Mouse (Mus musculus): ENCODE results near the gene Sytl3. TPM values are rescaled to one million over a fixed set of nuclear protein-coding genes. Genes with fewer than 3 reads are reported as not detected.

Gene Sytl3
- polyA plus RNA-seq, 1 experiment: 1.1 TPM

- no peak for DNase-seq
- H3K4me3 ChIP-seq (replicated peaks; ENCODE audit: extremely low read depth, low read depth, low read length): no peak overlapping the region
- no peak for TF ChIP-seq CTCF (IDR thresholded peaks at IDR 0.05; ENCODE audit: insufficient read depth, low read length)
- no peak for TF ChIP-seq POLR2A (IDR thresholded peaks at IDR 0.05; ENCODE audit: borderline replicate concordance, extremely low read depth, low read depth, low read length)
- H3K4me1 ChIP-seq (ENCODE audit: control insufficient read depth, insufficient read depth, low read length): peaks cover 27% of the 10 kb centered on the region
- 48% methylated on average over 11 of the region's 11 CpGs for WGBS
Measured at GRCm38 (mm10) chr17:6743787-6744239, 84.9 kb downstream of the Sytl3 start.

GRCm38 (mm10) chr17:6744366-6744765, 85.5 kb downstream of the Sytl3 start:
- 51% methylated on average over 9 of the region's 9 CpGs for WGBS
- DNase-seq: no peak
- no peak overlapping the region for H3K4me3 ChIP-seq (replicated peaks; ENCODE audit: extremely low read depth, low read depth, low read length)
- TF ChIP-seq POLR2A (IDR thresholded peaks at IDR 0.05; ENCODE audit: borderline replicate concordance, extremely low read depth, low read depth, low read length) (no peak), CTCF (IDR thresholded peaks at IDR 0.05; ENCODE audit: insufficient read depth, low read length) (no peak)
- peaks cover 27% of the 10 kb centered on the region for H3K4me1 ChIP-seq (ENCODE audit: control insufficient read depth, insufficient read depth, low read length)

GRCm38 (mm10) chr17:6744871-6745270, 86.0 kb downstream of the Sytl3 start:
- WGBS: 89% methylated on average over 14 of the region's 14 CpGs
- no peak for DNase-seq
- H3K4me1 ChIP-seq (ENCODE audit: control insufficient read depth, insufficient read depth, low read length): peaks cover 27% of the 10 kb centered on the region
- H3K4me3 ChIP-seq (replicated peaks; ENCODE audit: extremely low read depth, low read depth, low read length): no peak overlapping the region
- no peak for TF ChIP-seq CTCF (IDR thresholded peaks at IDR 0.05; ENCODE audit: insufficient read depth, low read length)
- TF ChIP-seq POLR2A (IDR thresholded peaks at IDR 0.05; ENCODE audit: borderline replicate concordance, extremely low read depth, low read depth, low read length): no peak

GRCm38 (mm10) chr17:6745503-6745902, 86.6 kb downstream of the Sytl3 start:
- TF ChIP-seq CTCF (IDR thresholded peaks at IDR 0.05; ENCODE audit: insufficient read depth, low read length) (no peak), POLR2A (IDR thresholded peaks at IDR 0.05; ENCODE audit: borderline replicate concordance, extremely low read depth, low read depth, low read length) (no peak)
- Histone ChIP-seq H3K4me3 (replicated peaks; ENCODE audit: extremely low read depth, low read depth, low read length) (no peak overlapping the region), H3K4me1 (ENCODE audit: control insufficient read depth, insufficient read depth, low read length) (peaks cover 27% of the 10 kb centered on the region)
- no peak for DNase-seq
- 61% methylated on average over 5 of the region's 5 CpGs for WGBS

GRCm38 (mm10) chr17:6745975-6746374, 87.1 kb downstream of the Sytl3 start:
- TF ChIP-seq POLR2A (IDR thresholded peaks at IDR 0.05; ENCODE audit: borderline replicate concordance, extremely low read depth, low read depth, low read length): no peak
- no peak for TF ChIP-seq CTCF (IDR thresholded peaks at IDR 0.05; ENCODE audit: insufficient read depth, low read length)
- no peak for DNase-seq
- WGBS: 54% methylated on average over 9 of the region's 9 CpGs
- peaks cover 27% of the 10 kb centered on the region for H3K4me1 ChIP-seq (ENCODE audit: control insufficient read depth, insufficient read depth, low read length)
- no peak overlapping the region for H3K4me3 ChIP-seq (replicated peaks; ENCODE audit: extremely low read depth, low read depth, low read length)

- peaks cover 29% of the 10 kb centered on the region for H3K4me1 ChIP-seq (ENCODE audit: control insufficient read depth, insufficient read depth, low read length)
- no peak overlapping the region for H3K4me3 ChIP-seq (replicated peaks; ENCODE audit: extremely low read depth, low read depth, low read length)
- no peak for DNase-seq
- 50% methylated on average over 9 of the region's 9 CpGs for WGBS
- TF ChIP-seq CTCF (IDR thresholded peaks at IDR 0.05; ENCODE audit: insufficient read depth, low read length): no peak
Measured at GRCm38 (mm10) chr17:6746452-6747231, 87.7 kb downstream of the Sytl3 start.

- TF ChIP-seq CTCF (IDR thresholded peaks at IDR 0.05; ENCODE audit: insufficient read depth, low read length): no peak
- no peak for TF ChIP-seq POLR2A (IDR thresholded peaks at IDR 0.05; ENCODE audit: borderline replicate concordance, extremely low read depth, low read depth, low read length)
- no peak overlapping the region for H3K4me3 ChIP-seq (replicated peaks; ENCODE audit: extremely low read depth, low read depth, low read length)
- WGBS: 76% methylated on average over 7 of the region's 7 CpGs
- H3K4me1 ChIP-seq (ENCODE audit: control insufficient read depth, insufficient read depth, low read length): peaks cover 21% of the 10 kb centered on the region
- DNase-seq: no peak
Measured at GRCm38 (mm10) chr17:6747478-6747877, 88.6 kb downstream of the Sytl3 start.

GRCm38 (mm10) chr17:6748779-6749464, 90.0 kb downstream of the Sytl3 start:
- WGBS: 34% methylated on average over 17 of the region's 17 CpGs
- no peak for DNase-seq
- TF ChIP-seq CTCF (IDR thresholded peaks at IDR 0.05; ENCODE audit: insufficient read depth, low read length) (no peak), POLR2A (IDR thresholded peaks at IDR 0.05; ENCODE audit: borderline replicate concordance, extremely low read depth, low read depth, low read length) (no peak)
- H3K4me1 ChIP-seq (ENCODE audit: control insufficient read depth, insufficient read depth, low read length): peaks cover 10% of the 10 kb centered on the region
- H3K4me3 ChIP-seq (replicated peaks; ENCODE audit: extremely low read depth, low read depth, low read length): no peak overlapping the region

- no peak overlapping the region for H3K4me3 ChIP-seq (replicated peaks; ENCODE audit: extremely low read depth, low read depth, low read length)
- peaks cover 5% of the 10 kb centered on the region for H3K4me1 ChIP-seq (ENCODE audit: control insufficient read depth, insufficient read depth, low read length)
- no peak for DNase-seq
- TF ChIP-seq CTCF (IDR thresholded peaks at IDR 0.05; ENCODE audit: insufficient read depth, low read length): no peak
- no peak for TF ChIP-seq POLR2A (IDR thresholded peaks at IDR 0.05; ENCODE audit: borderline replicate concordance, extremely low read depth, low read depth, low read length)
- WGBS: 60% methylated on average over 11 of the region's 11 CpGs
Measured at GRCm38 (mm10) chr17:6751221-6751859, 92.4 kb downstream of the Sytl3 start.

All from lung, adult 2 months (tissue).